In the genomic region with DNA sequence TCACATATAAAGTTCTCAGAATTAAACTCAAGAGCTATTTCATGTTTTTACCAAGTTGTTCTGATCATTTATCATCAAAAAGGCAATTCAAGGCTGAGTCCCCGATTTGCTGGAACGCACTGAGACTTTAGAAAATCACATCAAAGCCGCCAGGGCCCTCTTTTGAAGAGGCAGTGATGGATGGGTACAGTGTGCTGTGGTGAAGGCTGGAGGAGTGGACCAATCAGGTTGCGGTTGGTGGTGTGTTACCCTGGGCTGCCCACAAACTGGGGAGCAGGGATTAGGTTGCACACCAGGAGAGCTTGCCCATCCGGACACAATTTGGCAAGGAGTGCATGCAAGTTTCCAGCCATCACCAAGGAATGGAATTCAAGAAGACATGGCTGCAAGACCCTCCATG, we compare ENCODE assay signal across 20 mouse cellular contexts.
"Had no signal": no experiment of that assay in that cellular context is flagged by ENCODE, and none has a peak within 500 bp of the region (broad histone marks: within the 10 kb centered on the region; RNA-seq: fewer than 3 reads in every experiment).

No protein-coding gene starts in this region.

- H3K4me2 ChIP-seq: limb, embryonic 13.5 days; liver, embryonic 15.5 days; neural tube, embryonic 15.5 days; stomach, embryonic 15.5 days had no signal

- H3K27me3 ChIP-seq: limb, embryonic 13.5 days; liver, embryonic 15.5 days; neural tube, embryonic 15.5 days; stomach, embryonic 15.5 days had no signal

- H3K9me3 ChIP-seq: limb, embryonic 13.5 days; liver, embryonic 15.5 days; midbrain, embryonic 10.5 days; neural tube, embryonic 15.5 days; stomach, embryonic 15.5 days had no signal

- DNase-seq: kidney, adult 8-10 months; kidney, postnatal 36 days; layer of hippocampus, adult 9-11 months; layer of hippocampus, postnatal 36 days; left cerebral cortex, postnatal 4 days; lung, adult 2 months; lung, postnatal 10 days; lung, postnatal 4 days; midbrain, embryonic 14.5 days; retina, postnatal 1 day; right cerebral cortex, postnatal 14 days; thymus, adult 18-20 months; thymus, postnatal 25 days had no signal

- H3K36me3 ChIP-seq: limb, embryonic 13.5 days; liver, embryonic 15.5 days; midbrain, embryonic 10.5 days; neural tube, embryonic 15.5 days; stomach, embryonic 15.5 days had no signal

- H3K4me1 ChIP-seq: liver, embryonic 15.5 days; neural tube, embryonic 15.5 days; stomach, embryonic 15.5 days had no signal

- H3K27ac ChIP-seq: kidney, postnatal 0 days; limb, embryonic 13.5 days; liver, embryonic 15.5 days; midbrain, embryonic 10.5 days; neural tube, embryonic 15.5 days; stomach, embryonic 15.5 days had no signal

- H3K9ac ChIP-seq: limb, embryonic 13.5 days; liver, embryonic 15.5 days; neural tube, embryonic 15.5 days; stomach, embryonic 15.5 days had no signal

- H3K4me3 ChIP-seq: limb, embryonic 13.5 days; liver, embryonic 15.5 days; midbrain, embryonic 10.5 days; myocyte; neural tube, embryonic 15.5 days; stomach, embryonic 15.5 days had no signal
